Mouse (Mus musculus) liver, embryonic 14.5 days (tissue): ENCODE results near the gene Ccdc124. TPM values are rescaled to one million over a fixed set of nuclear protein-coding genes. Genes with fewer than 3 reads are reported as not detected.
A peak's percentile ranks its signal among the peaks of the same experiment; 100 is the strongest.

Source experiments
- ATAC-seq: fragments of 200-750 bp; cut with Nextera tagmentation; 2 replicates; pipeline ENCODE4 v1.8.0; 2017; ENCODE audit warnings: moderate number of reproducible peaks, mild to moderate bottlenecking, moderate library complexity; ENCODE audit not compliant: insufficient read depth
- DNase-seq, 3 experiments: peaks; one replicate each; pipeline ENCODE4 v3.0.0-alpha.2; 2012 to 2013; ENCODE audit warnings: low read depth in 3 of 3, low spot score in 3 of 3
- H3K27ac ChIP-seq: fragments of 300-500 bp; sonication (generic); 2 replicates; pipeline ENCODE4 v1.5.1; 2014; ENCODE audit warnings: moderate library complexity, mild to moderate bottlenecking, control low read depth, inconsistent platforms
- H3K27me3 ChIP-seq: fragments of 300-500 bp; sonication (generic); 2 replicates; pipeline ENCODE4 v1.6.1; 2014; ENCODE audit warnings: mild to moderate bottlenecking, low read length, moderate library complexity; ENCODE audit not compliant: control insufficient read depth, insufficient read depth
- H3K36me3 ChIP-seq: fragments of 300-500 bp; sonication (generic); replicated peaks from 2 replicates; pipeline ENCODE4 v1.6.1; 2014; ENCODE audit warnings: low read depth; ENCODE audit not compliant: control insufficient read depth, insufficient read depth
- H3K4me1 ChIP-seq, 2 experiments: fragments of 200-500 bp in 1 of 2; fragments of 300-500 bp in 1 of 2; sonication (generic) in 1 of 2; replicated peaks; 2 replicates each; pipeline ENCODE4 v1.6.1; 2012 to 2014; ENCODE audit warnings: antibody characterized with exemption in 1 of 2, inconsistent platforms in 1 of 2, low read length in 1 of 2; ENCODE audit not compliant: control insufficient read depth in 2 of 2, insufficient read depth in 2 of 2
- H3K4me2 ChIP-seq: fragments of 300-500 bp; sonication (generic); 2 replicates; pipeline ENCODE4 v1.6.1; 2014; ENCODE audit warnings: low read depth, mild to moderate bottlenecking, control low read depth, moderate library complexity
- H3K4me3 ChIP-seq, 2 experiments: fragments of 200-500 bp in 1 of 2; fragments of 300-500 bp in 1 of 2; sonication (generic) in 1 of 2; 2 replicates each; pipeline ENCODE4 v1.5.1; 2012 to 2014; ENCODE audit warnings: low read depth in 2 of 2, low read length in 2 of 2, mild to moderate bottlenecking in 2 of 2, control low read depth in 1 of 2, inconsistent platforms in 1 of 2, moderate library complexity in 1 of 2; ENCODE audit not compliant: insufficient read depth in 1 of 2
- H3K9ac ChIP-seq: fragments of 300-500 bp; sonication (generic); replicated peaks from 2 replicates; pipeline ENCODE4 v1.6.1; 2014; ENCODE audit warnings: mild to moderate bottlenecking, control low read depth, moderate library complexity
- H3K9me3 ChIP-seq: fragments of 300-500 bp; sonication (generic); 2 replicates; pipeline ENCODE4 v1.6.1; 2016; ENCODE audit warnings: low read length, mixed read lengths; ENCODE audit not compliant: control insufficient read depth
- CTCF ChIP-seq: IDR thresholded peaks from 2 replicates; pipeline ENCODE4 v1.5.1; 2016; ENCODE audit warnings: antibody characterized with exemption, low read depth, control low read depth
- EP300 ChIP-seq: IDR thresholded peaks from 2 replicates; pipeline ENCODE4 v1.6.1; 2016; ENCODE audit warnings: antibody characterized with exemption, low read depth
- WGBS: fragments of 180-500 bp; shearing (Covaris S2); extraction: QIAGEN DNeasy Blood & Tissue Kit; methylation state at CpG from one replicate; pipeline ENCODE4 v1.1.7; 2014; ENCODE audit not compliant: insufficient replicate concordance; 5-methylcytosine and 5-hydroxymethylcytosine counted together
- polyA plus RNA-seq, 2 experiments: library from polyadenylated mRNA; depleted of rRNA in 1 of 2; stranded (reverse) in 1 of 2; unstranded in 1 of 2; fragments of >200 nt; fragmentation: Nextera tagmentation in 1 of 2; extraction: Ambion mirVana in 1 of 2; gene quantifications; 2 replicates each; pipeline versions ENCODE4 v1.2.1 to v1.2.3; 2012 to 2014

The Ccdc124 gene
- polyA plus RNA-seq, 2 experiments, result 34.3 to 54.1 TPM

DNA sequence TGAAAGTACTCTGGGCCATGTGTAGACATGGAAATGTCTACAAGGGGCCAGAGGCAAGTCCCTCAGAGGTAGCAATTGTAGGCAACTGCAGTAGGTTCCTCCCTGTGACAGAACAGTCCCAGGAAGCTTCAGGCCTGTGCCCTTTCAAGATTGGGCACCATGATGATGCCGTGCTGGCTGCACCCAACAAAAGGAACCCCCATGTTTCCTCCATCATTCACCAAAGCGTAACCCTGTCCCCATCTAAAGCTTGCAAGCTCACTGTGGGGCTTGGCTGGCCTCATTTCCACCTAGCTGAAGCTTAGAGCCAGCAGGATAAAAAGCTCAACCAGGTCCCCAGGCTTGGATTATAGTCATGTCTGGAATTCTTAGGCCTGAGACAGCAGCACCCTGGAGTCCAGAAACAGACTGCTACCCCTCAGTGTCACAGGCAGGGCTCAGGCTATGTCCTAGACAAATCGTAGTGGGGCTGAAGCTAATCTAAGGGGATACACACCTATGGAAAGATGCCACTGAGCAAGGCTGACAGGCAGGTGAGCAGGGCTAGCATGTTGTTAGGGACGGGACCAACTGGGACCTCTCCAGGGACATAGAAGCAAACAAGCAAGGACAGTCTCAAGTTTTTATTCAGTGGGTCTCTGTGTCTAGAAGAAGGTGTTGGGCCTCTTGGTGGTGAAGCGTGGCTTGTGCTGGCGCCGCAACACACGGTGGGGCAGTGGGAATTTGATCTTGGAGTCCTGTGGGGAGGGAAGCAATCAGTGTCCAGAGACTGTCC, 21.2 kb upstream of the Ccdc124 start:
- H3K4me2 ChIP-seq, result no peak overlapping the region
- DNase-seq (no peak), ATAC-seq (no peak)
- H3K4me1 ChIP-seq, result peaks cover 0 to 3% of the 10 kb centered on the region in 2 experiments; a peak in 1 of 4 replicates
- peaks cover 27% of the 10 kb centered on the region for H3K36me3 ChIP-seq
- H3K9ac ChIP-seq, result no peak overlapping the region
- no peaks in the 10 kb centered on the region for H3K9me3 ChIP-seq
- H3K4me3 ChIP-seq, result no peak overlapping the region
- WGBS, result 86% methylated on average over 8 of the region's 8 CpGs
- TF ChIP-seq CTCF, result no peak
- TF ChIP-seq EP300, result no peak
- H3K27ac ChIP-seq, result no peak overlapping the region
- H3K27me3 ChIP-seq, result peaks cover 34% of the 10 kb centered on the region

DNA sequence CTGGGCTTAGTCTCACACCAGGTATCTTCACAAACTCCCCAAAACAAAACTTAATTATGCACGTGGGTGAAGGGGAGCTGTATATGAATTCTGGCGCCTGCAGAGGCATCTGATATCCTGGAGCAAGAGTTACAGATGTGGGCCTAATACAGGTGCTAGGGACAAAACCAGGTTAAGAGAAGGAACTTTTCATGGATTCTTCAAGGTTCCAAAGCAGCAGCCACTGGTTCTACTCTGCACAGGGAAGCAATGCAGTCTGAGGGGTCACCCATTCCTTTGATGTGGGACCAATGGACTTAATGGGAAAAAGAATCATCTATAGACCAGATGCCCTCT, 20.6 kb upstream of the Ccdc124 start:
- Histone ChIP-seq H3K36me3 (peaks cover 27% of the 10 kb centered on the region), H3K27ac (no peak overlapping the region), H3K9me3 (no peaks in the 10 kb centered on the region), H3K27me3 (peaks cover 34% of the 10 kb centered on the region), H3K4me1 (peaks cover 0 to 3% of the 10 kb centered on the region in 2 experiments; a peak in 1 of 4 replicates), H3K4me3 (no peak overlapping the region), H3K9ac (no peak overlapping the region), H3K4me2 (no peak overlapping the region)
- TF ChIP-seq EP300 (no peak), CTCF (no peak)
- WGBS, result 48% methylated on average over 2 of the region's 2 CpGs
- no peak for ATAC-seq
- DNase-seq, result no peak

DNA sequence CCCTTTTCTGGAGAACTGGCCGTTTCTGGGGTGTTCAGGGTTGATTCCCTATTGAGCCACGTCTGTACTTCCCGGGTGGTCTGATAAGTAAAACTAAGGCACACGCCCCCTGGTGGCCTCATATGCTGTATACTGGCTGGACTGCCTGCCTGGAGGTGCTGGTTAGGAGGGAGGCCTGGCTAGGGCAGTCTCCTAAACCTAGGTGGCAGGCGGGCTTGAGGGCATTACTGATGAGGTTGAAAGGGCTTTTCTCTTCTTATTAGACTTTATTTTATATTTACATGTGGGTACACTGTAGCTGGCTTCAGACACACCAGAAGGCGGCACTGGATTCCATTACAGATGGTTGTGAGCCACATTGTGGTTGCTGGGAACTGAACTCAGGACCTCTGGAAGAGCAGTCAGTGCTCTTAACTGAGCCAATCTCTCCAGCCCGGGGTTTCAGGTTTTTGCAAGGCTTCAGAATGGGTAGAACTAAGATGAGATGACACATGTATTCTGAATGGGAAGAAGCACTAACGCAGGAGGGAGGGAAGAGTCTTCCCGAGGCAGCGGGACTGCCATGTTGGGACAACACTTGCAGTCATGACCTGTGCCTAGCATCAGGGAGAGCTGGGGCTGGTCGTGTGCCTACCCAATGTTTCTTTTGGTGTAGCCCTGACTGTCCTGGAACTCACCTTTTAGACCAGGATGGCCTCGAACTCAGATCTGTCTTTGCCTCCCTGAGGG, 20.1 kb upstream of the Ccdc124 start:
- Histone ChIP-seq H3K4me3 (no peak overlapping the region), H3K27me3 (peaks cover 34% of the 10 kb centered on the region), H3K36me3 (peaks cover 27% of the 10 kb centered on the region), H3K9me3 (no peaks in the 10 kb centered on the region), H3K4me2 (no peak overlapping the region), H3K27ac (no peak overlapping the region), H3K4me1 (peaks cover 0 to 3% of the 10 kb centered on the region in 2 experiments; a peak in 1 of 4 replicates), H3K9ac (no peak overlapping the region)
- DNase-seq (peak; percentile 74 to 77 (median 77)), ATAC-seq (peak; percentile 16; the same call in 1 of the 2 replicates)
- 28% methylated on average over 12 of the region's 12 CpGs for WGBS
- no peak for TF ChIP-seq EP300
- TF ChIP-seq CTCF, result peak; percentile 88

DNA sequence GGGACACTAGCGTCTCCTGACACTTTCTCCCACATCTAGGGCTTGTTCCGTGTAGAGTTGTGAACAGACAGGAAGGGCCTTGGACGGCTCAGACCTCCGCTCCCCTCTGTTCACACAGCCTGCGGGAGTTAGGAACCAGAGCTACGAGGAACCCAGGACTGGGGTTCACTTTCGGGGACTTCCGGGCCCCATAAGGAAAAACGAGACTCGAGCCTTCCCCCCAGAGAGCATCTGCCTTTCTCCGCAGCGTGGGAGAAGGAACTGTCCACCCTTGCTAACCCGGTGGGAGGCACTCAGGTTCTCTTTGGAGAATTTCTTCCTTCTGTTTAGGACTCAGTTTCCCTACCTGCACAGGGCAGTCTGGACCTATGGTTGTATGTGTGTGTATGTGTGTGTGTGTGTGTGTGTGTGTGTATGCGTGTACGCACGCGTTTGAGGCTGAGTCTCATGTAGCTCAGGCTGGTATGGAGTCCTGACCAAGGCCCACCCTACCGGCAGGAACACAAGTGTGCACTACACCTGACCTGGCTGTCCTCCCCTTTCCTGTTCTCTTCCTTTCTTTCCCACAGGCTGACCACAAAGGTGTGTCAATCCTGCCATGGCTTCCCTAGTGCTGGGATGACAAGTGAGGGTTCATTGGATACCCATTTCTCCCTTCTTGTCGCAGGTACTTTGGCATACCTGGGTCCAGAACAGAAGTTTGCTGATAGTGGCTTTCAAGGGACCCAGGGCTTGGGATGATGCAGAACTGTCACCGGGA, 19.3 kb upstream of the Ccdc124 start:
- Histone ChIP-seq H3K4me1 (no peaks in the 10 kb centered on the region; a peak in 1 of 4 replicates), H3K4me2 (no peak overlapping the region), H3K27me3 (peaks cover 34% of the 10 kb centered on the region), H3K9me3 (no peaks in the 10 kb centered on the region), H3K9ac (no peak overlapping the region), H3K36me3 (peaks cover 27% of the 10 kb centered on the region), H3K4me3 (peak overlapping the region in 1 of 2 experiments; percentile 17; a peak in 2 of 4 replicates), H3K27ac (no peak overlapping the region)
- WGBS, result 20% methylated on average over 20 of the region's 20 CpGs
- no peak for TF ChIP-seq EP300
- no peak for TF ChIP-seq CTCF
- ATAC-seq, result no peak
- no peak for DNase-seq
